Mouse (Mus musculus) spleen, adult 2 months (tissue): ENCODE results near the gene Mettl6. TPM values are rescaled to one million over a fixed set of nuclear protein-coding genes. Genes with fewer than 3 reads are reported as not detected.

Experiments
- DNase-seq, 2 experiments: peaks; one replicate each; pipeline versions ENCODE4 v3.0.0 to v3.0.0-alpha.2; 2012 to 2021; ENCODE audit warnings: low spot score in 2 of 2, low read depth in 1 of 2
- H3K27ac ChIP-seq: fragments of 200-500 bp; 2 replicates; pipeline ENCODE4 v1.5.1; 2012; ENCODE audit warnings: low read length, inconsistent platforms; ENCODE audit not compliant: insufficient read depth
- H3K27me3 ChIP-seq: fragments of 200-500 bp; 2 replicates; pipeline ENCODE4 v1.6.1; 2012; ENCODE audit warnings: mild to moderate bottlenecking, moderate library complexity, low read length, inconsistent platforms; ENCODE audit not compliant: control insufficient read depth, insufficient read depth
- H3K36me3 ChIP-seq: fragments of 200-500 bp; 2 replicates; pipeline ENCODE4 v1.6.1; 2012; ENCODE audit warnings: mild to moderate bottlenecking, low read length, inconsistent platforms; ENCODE audit not compliant: control insufficient read depth, insufficient read depth
- H3K4me1 ChIP-seq: fragments of 200-500 bp; 2 replicates; pipeline ENCODE4 v1.6.1; 2011; ENCODE audit warnings: inconsistent platforms; ENCODE audit not compliant: control insufficient read depth, insufficient read depth, insufficient read length
- H3K4me3 ChIP-seq: fragments of 200-500 bp; 2 replicates; pipeline ENCODE4 v1.5.1; 2011; ENCODE audit warnings: mild to moderate bottlenecking, inconsistent platforms; ENCODE audit not compliant: insufficient read depth, insufficient read length; ENCODE audit errors: extremely low read depth
- CTCF ChIP-seq: fragments of 200-500 bp; IDR thresholded peaks from 2 replicates; pipeline ENCODE4 v1.5.1; 2011; ENCODE audit warnings: mild to moderate bottlenecking, inconsistent platforms; ENCODE audit not compliant: insufficient read depth, insufficient read length, insufficient replicate concordance; ENCODE audit errors: extremely low read depth
- POLR2A ChIP-seq: fragments of 200-500 bp; IDR thresholded peaks from 2 replicates; pipeline ENCODE4 v1.6.1; 2011; ENCODE audit warnings: low read depth, low read length, inconsistent platforms
- WGBS: fragments of 180-500 bp; shearing (Covaris S2); methylation state at CpG from one replicate; pipeline ENCODE4 v1.1.7; 2018; 5-methylcytosine and 5-hydroxymethylcytosine counted together
- polyA plus RNA-seq: library from polyadenylated mRNA; depleted of rRNA; stranded (reverse); fragments of >200 nt; gene quantifications from 2 replicates; pipeline ENCODE4 v1.2.3, GENCODE M21; 2012

Gene Mettl6
- polyA plus RNA-seq, 1 experiment, result 7.1 TPM

DNA sequence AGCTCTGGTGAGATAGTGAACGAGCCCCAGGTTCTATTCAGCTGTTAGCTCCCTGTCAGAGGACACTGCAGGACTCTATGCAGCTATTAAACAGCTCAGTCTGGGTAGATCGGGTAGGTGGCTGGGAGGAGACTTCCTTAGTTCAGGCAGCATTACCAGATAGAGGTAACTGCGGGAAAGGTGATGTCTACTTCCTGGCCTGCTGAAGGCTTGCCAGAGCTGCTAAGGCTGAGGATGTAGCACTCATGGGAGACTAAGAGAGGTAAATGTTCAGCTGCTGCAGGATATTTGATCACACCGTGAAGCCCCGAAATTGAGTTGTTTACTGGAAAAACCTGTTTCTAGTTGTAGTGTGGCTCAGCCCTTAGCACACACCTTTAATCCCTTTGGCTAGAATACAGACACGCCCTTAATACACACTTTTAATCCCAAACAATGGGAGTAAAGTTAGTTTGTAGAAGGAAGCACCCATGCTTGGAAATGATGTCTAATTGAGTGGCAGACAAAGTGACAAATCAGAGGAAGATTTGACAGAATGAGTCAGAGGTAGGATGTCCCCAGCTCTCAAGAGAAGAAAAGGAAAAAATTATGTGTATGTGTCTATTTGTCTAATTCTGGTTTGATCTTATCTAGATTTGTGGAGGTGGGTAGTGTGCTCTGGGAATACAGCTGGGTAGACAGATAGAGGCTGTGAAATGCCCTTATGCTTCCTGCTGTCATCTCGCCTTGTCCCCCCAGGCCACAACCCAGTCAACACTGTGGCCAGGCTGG, 30.4 kb upstream of the Mettl6 start:
- 78% methylated on average over 7 of the region's 7 CpGs for WGBS
- DNase-seq, result no peak
- TF ChIP-seq POLR2A (no peak), CTCF (no peak)
- Histone ChIP-seq H3K4me1 (no peaks in the 10 kb centered on the region), H3K27ac (no peak overlapping the region), H3K27me3 (no peaks in the 10 kb centered on the region), H3K36me3 (no peaks in the 10 kb centered on the region), H3K4me3 (no peak overlapping the region)

DNA sequence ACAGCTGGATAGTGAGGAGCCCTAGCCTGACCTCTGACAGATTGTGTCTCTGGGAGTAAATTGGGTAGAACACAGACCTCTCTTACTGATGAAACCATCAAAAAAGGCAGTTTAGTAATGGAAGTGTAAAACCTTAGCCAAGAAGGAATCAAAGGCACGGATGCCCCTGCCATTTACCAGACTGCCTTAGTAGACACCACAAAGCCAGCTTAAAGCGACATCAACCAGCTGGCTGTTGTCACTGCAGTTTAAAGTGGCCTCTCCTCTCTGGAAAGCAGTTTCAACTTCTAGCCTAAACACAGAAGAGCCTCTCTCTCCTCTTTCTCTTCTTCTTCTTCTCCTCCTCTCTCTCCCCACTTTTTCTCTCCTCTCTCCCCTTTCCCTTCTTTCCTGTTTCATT, 26.5 kb upstream of the Mettl6 start:
- Histone ChIP-seq H3K27me3 (no peaks in the 10 kb centered on the region), H3K36me3 (no peaks in the 10 kb centered on the region), H3K27ac (no peak overlapping the region), H3K4me3 (no peak overlapping the region), H3K4me1 (no peaks in the 10 kb centered on the region)
- WGBS, result 67% methylated on average over 2 of the region's 2 CpGs
- DNase-seq, result no peak
- TF ChIP-seq CTCF (no peak), POLR2A (no peak)

DNA sequence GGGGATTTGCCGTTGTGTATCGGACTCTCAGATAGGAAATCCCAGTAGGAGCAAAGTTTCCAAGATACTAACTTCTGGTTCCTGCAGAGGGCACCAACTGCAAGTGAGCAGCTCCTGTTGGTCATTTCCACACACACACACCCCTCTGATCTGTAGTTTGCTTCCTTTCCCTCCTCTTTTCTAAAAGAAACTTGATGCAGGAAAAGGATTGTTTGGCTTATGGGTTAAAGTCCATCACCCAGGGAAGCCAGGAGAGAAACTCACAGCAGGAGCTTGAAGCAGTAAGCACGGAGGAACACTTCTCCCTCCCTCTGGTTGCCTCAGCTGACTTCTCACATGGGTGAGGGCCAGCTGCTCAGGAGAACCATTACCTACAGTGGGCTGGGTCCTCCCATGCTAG, 24.3 kb upstream of the Mettl6 start:
- whole genome bisulfite sequencing, result 44% methylated on average over 3 of the region's 3 CpGs
- DNase-seq, result no peak
- TF ChIP-seq POLR2A (no peak), CTCF (peak; percentile 9; the same call in 1 of the 2 replicates)
- H3K4me1 ChIP-seq, result no peaks in the 10 kb centered on the region
- no peak overlapping the region for H3K27ac ChIP-seq
- H3K4me3 ChIP-seq, result no peak overlapping the region
- no peaks in the 10 kb centered on the region for H3K27me3 ChIP-seq
- H3K36me3 ChIP-seq, result no peaks in the 10 kb centered on the region

DNA sequence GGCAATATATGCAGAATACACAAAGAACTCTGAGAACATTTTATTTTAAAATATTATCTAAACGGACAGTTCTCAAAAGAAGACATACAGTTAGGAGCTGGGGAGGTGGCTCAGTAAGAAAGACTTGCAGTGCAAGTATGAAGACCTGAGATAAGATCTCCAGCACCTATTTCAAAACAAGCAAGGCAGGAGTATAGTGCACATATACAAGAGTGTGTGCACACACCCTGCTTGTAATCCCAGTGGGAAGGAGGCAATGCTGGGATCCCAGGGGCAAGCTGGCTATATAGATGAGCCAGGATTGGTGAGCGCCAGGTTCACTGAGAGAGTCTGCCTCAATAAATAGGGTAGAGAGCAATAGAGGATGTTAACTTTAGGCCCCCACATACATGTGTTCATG, 21.1 kb upstream of the Mettl6 start:
- Histone ChIP-seq H3K36me3 (no peaks in the 10 kb centered on the region), H3K27me3 (no peaks in the 10 kb centered on the region), H3K27ac (no peak overlapping the region), H3K4me1 (no peaks in the 10 kb centered on the region), H3K4me3 (no peak overlapping the region)
- no peak for DNase-seq
- no peak for TF ChIP-seq CTCF
- no peak for TF ChIP-seq POLR2A
- WGBS, result 89% methylated on average over 2 of the region's 2 CpGs

DNA sequence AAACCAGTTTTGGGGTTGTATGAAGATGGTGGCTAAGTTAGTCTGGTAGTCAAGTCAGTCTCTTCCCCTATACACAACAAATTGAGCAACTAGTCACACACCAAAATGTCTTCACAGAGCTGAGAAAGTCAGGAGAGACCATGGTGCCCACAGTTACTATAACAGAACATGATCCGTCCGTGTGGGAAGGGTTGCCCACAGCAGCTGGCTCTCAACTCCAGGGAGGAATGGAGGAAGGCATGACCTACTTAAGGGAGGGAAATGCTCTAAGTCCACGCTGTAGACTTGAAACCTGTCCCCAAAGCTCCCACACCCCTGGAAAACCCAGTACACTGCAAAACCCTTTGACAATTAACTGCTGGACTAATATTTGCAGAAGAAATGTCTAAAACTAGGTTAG, 15.5 kb upstream of the Mettl6 start:
- TF ChIP-seq CTCF (no peak), POLR2A (no peak)

DNA sequence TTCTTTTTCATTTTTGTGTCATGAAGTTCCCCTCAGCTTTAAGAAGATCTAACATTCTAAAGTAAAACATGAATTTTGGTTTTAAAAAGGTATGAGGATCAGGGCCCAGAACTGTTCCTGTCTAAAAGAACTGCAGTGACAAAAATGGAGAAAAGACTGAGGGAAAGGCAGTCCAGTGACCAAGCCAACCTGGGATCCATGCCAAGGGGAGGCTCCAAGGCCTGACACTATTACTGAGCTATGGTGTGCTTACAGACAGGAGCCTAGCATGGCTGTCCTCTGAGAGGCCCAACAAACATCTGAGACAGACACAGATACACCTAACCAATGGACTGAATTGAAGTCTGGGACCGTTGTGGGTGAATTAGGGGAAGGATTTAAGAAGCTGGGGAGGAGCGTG, 15.1 kb upstream of the Mettl6 start:
- Histone ChIP-seq H3K36me3 (peaks cover 33% of the 10 kb centered on the region), H3K4me3 (no peak overlapping the region), H3K27ac (no peak overlapping the region), H3K27me3 (no peaks in the 10 kb centered on the region), H3K4me1 (no peaks in the 10 kb centered on the region)
- DNase-seq, result no peak
- TF ChIP-seq CTCF, result no peak
- TF ChIP-seq POLR2A, result no peak
- 98% methylated on average over 2 of the region's 2 CpGs for WGBS

More for the DNA sequence above, 15.5 kb upstream of the Mettl6 start:
- Histone ChIP-seq H3K27ac (no peak overlapping the region), H3K4me1 (no peaks in the 10 kb centered on the region), H3K27me3 (no peaks in the 10 kb centered on the region), H3K36me3 (peaks cover 30% of the 10 kb centered on the region), H3K4me3 (no peak overlapping the region)
- no peak for DNase-seq
- 92% methylated on average over 3 of the region's 3 CpGs for WGBS

DNA sequence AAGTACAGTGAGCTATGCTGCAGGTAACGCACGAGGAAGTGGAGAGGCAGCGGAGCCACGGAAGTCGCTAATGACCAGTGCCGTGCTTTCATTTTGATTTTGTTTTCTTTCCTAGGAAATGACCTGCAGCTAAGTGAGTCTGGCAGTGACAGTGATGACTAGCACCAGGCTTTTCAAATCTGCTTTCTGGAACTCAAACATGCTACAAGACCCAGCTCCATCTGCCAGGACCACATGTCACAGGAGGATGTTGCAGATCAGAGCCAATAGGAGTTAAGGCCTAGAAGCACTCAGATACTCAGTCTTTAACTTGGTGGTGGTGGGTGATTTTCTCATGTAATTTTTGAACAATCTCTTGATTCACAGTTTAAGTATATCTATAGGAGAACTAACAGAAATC, 11.6 kb upstream of the Mettl6 start:
- peaks cover 63% of the 10 kb centered on the region for H3K36me3 ChIP-seq
- no peak for DNase-seq
- H3K4me1 ChIP-seq, result no peaks in the 10 kb centered on the region
- TF ChIP-seq CTCF, result no peak
- TF ChIP-seq POLR2A, result no peak
- 98% methylated on average over 6 of the region's 6 CpGs for WGBS
- H3K27ac ChIP-seq, result no peak overlapping the region
- no peaks in the 10 kb centered on the region for H3K27me3 ChIP-seq
- no peak overlapping the region for H3K4me3 ChIP-seq
